Comparison of ENCODE assay signal across 8 mouse cellular contexts in genomic region chr10:127196392-127196791, GRCm38 (mm10). TPM values are rescaled to one million over a fixed set of nuclear protein-coding genes. Genes with fewer than 3 reads are reported as not detected.
DNase-seq lines count a peak whose midpoint lies in the region; ATAC-seq lines count a peak whose summit lies in the region.

No protein-coding gene starts in this region.

- peak; percentile 63 for ATAC-seq in frontal cortex, adult (ENCODE audit: low TSS enrichment)
- peak; percentile 30 for ATAC-seq in hindbrain, embryonic 12.5 days (ENCODE audit: low FRiP score)
- ATAC-seq in limb, embryonic 11.5 days (ENCODE audit: insufficient number of reproducible peaks, low FRiP score, low TSS enrichment, low read depth): peak; percentile 51
- peak; percentile 60 for ATAC-seq in midbrain, embryonic 13.5 days

- DNase-seq in frontal cortex, postnatal 14 days (ENCODE audit: low spot score in 2 of 2): no peak
- DNase-seq in cerebellum, adult 9-10 months: peak; percentile 76
- peak; percentile 60 to 67 for DNase-seq in frontal cortex, postnatal 10 days (ENCODE audit: low spot score in 2 of 2)
- DNase-seq in limb, embryonic 11.5 days (ENCODE audit: low spot score): peak; percentile 65
- DNase-seq in spleen, postnatal 14 days (ENCODE audit: low spot score in 2 of 2): no peak

- peak overlapping the region; percentile 93 for H3K27ac ChIP-seq in hindbrain, embryonic 12.5 days
- peak overlapping the region; percentile 74 for H3K27ac ChIP-seq in limb, embryonic 11.5 days (replicated peaks; ENCODE audit: low read depth, low read length)
- H3K27ac ChIP-seq in midbrain, embryonic 13.5 days: peak overlapping the region; percentile 91

- no peaks in the 10 kb centered on the region for H3K9me3 ChIP-seq in hindbrain, embryonic 12.5 days (replicated peaks)
- no peaks in the 10 kb centered on the region for H3K9me3 ChIP-seq in limb, embryonic 11.5 days (ENCODE audit: control insufficient read depth, low read length)
- no peaks in the 10 kb centered on the region for H3K9me3 ChIP-seq in midbrain, embryonic 13.5 days

- 6% methylated on average over 5 of the region's 5 CpGs for WGBS in hindbrain, embryonic 12.5 days
- WGBS in limb, embryonic 11.5 days: under 1% methylated on average over 5 of the region's 5 CpGs
- 6% methylated on average over 5 of the region's 5 CpGs for WGBS in midbrain, embryonic 13.5 days

- H3K9ac ChIP-seq in hindbrain, embryonic 12.5 days: peak overlapping the region; percentile 99
- peak overlapping the region; percentile 51 for H3K9ac ChIP-seq in limb, embryonic 11.5 days (ENCODE audit: low read length)
- peak overlapping the region; percentile 96 for H3K9ac ChIP-seq in midbrain, embryonic 13.5 days (replicated peaks)

- peaks cover 47% of the 10 kb centered on the region for H3K36me3 ChIP-seq in hindbrain, embryonic 12.5 days
- H3K36me3 ChIP-seq in limb, embryonic 11.5 days (ENCODE audit: control insufficient read depth, insufficient read depth, low read length): peaks cover 16% of the 10 kb centered on the region; the same call in 1 of the 2 replicates
- H3K36me3 ChIP-seq in midbrain, embryonic 13.5 days: peaks cover 51% of the 10 kb centered on the region

- H3K4me3 ChIP-seq in hindbrain, embryonic 12.5 days: peak overlapping the region; percentile 92
- peak overlapping the region; percentile 64 for H3K4me3 ChIP-seq in limb, embryonic 11.5 days (ENCODE audit: low read depth, low read length)
- H3K4me3 ChIP-seq in midbrain, embryonic 13.5 days (replicated peaks): peak overlapping the region; percentile 92

- peak overlapping the region; percentile 88 for H3K4me2 ChIP-seq in hindbrain, embryonic 12.5 days (replicated peaks)
- H3K4me2 ChIP-seq in limb, embryonic 11.5 days (ENCODE audit: low read depth, severe bottlenecking): peak overlapping the region; percentile 83
- H3K4me2 ChIP-seq in midbrain, embryonic 13.5 days (replicated peaks): peak overlapping the region; percentile 79

- H3K4me1 ChIP-seq in hindbrain, embryonic 12.5 days: peaks cover 19% of the 10 kb centered on the region
- H3K4me1 ChIP-seq in limb, embryonic 11.5 days (ENCODE audit: control insufficient read depth, insufficient read depth, low read length): peaks cover 13% of the 10 kb centered on the region
- H3K4me1 ChIP-seq in midbrain, embryonic 13.5 days (replicated peaks): peaks cover 30% of the 10 kb centered on the region

- H3K27me3 ChIP-seq in hindbrain, embryonic 12.5 days: no peaks in the 10 kb centered on the region
- H3K27me3 ChIP-seq in limb, embryonic 11.5 days (ENCODE audit: control insufficient read depth, insufficient read depth, low read length): no peaks in the 10 kb centered on the region
- H3K27me3 ChIP-seq in midbrain, embryonic 13.5 days: no peaks in the 10 kb centered on the region

RNA-seq across cellular contexts. Expression of gene Dtx3, which starts 0.9 kb away (rescaled TPM):
- polyA plus RNA-seq in hindbrain, embryonic 12.5 days (2016; fragmentation: Nextera tagmentation; extraction: Ambion mirVana): 199 and 203 TPM in 2 replicates
- polyA plus RNA-seq in limb, embryonic 11.5 days (2014; fragmentation: Nextera tagmentation; extraction: Ambion mirVana): 138 TPM in 2 replicates
- polyA plus RNA-seq in midbrain, embryonic 13.5 days (2015; fragmentation: Nextera tagmentation; extraction: Ambion mirVana): 195 and 234 TPM in 2 replicates

RNA-seq across cellular contexts. Expression of gene Arhgef25, which starts 6.5 kb away (rescaled TPM):
- polyA plus RNA-seq in hindbrain, embryonic 12.5 days (2016; fragmentation: Nextera tagmentation; extraction: Ambion mirVana): 52.2 and 61.4 TPM in 2 replicates
- polyA plus RNA-seq in limb, embryonic 11.5 days (2014; fragmentation: Nextera tagmentation; extraction: Ambion mirVana): 37.2 and 40.3 TPM in 2 replicates
- 20.2 and 24.5 TPM in 2 replicates for polyA plus RNA-seq in midbrain, embryonic 13.5 days (2015; fragmentation: Nextera tagmentation; extraction: Ambion mirVana)

RNA-seq across cellular contexts. Expression of gene Pip4k2c, which starts 15.0 kb away (rescaled TPM):
- 23.2 and 24.9 TPM in 2 replicates for polyA plus RNA-seq in hindbrain, embryonic 12.5 days (2016; fragmentation: Nextera tagmentation; extraction: Ambion mirVana)
- polyA plus RNA-seq in limb, embryonic 11.5 days (2014; fragmentation: Nextera tagmentation; extraction: Ambion mirVana): 17.8 and 20.3 TPM in 2 replicates
- polyA plus RNA-seq in midbrain, embryonic 13.5 days (2015; fragmentation: Nextera tagmentation; extraction: Ambion mirVana): 16.9 and 17.3 TPM in 2 replicates

RNA-seq across cellular contexts. Expression of gene Slc26a10, which starts 15.9 kb away (rescaled TPM):
- 1.2 and 2.2 TPM in 2 replicates for polyA plus RNA-seq in hindbrain, embryonic 12.5 days (2016; fragmentation: Nextera tagmentation; extraction: Ambion mirVana)
- polyA plus RNA-seq in limb, embryonic 11.5 days (2014; fragmentation: Nextera tagmentation; extraction: Ambion mirVana): 2.7 and 4.1 TPM in 2 replicates
- polyA plus RNA-seq in midbrain, embryonic 13.5 days (2015; fragmentation: Nextera tagmentation; extraction: Ambion mirVana): 0.86 and 1.0 TPM in 2 replicates

RNA-seq across cellular contexts. Expression of gene B4galnt1, which starts 31.4 kb away (rescaled TPM):
- 21.6 and 25.8 TPM in 2 replicates for polyA plus RNA-seq in hindbrain, embryonic 12.5 days (2016; fragmentation: Nextera tagmentation; extraction: Ambion mirVana)
- polyA plus RNA-seq in limb, embryonic 11.5 days (2014; fragmentation: Nextera tagmentation; extraction: Ambion mirVana): 3.4 TPM in 2 replicates
- 28.8 and 30.2 TPM in 2 replicates for polyA plus RNA-seq in midbrain, embryonic 13.5 days (2015; fragmentation: Nextera tagmentation; extraction: Ambion mirVana)

Comparison
In these comparisons a context has a peak if more than half of its experiments do, and no peak if none do; other contexts are left out.
1. DNase-seq: peak in cerebellum, adult 9-10 months (single experiment), frontal cortex, postnatal 10 days (2 of 2) and limb, embryonic 11.5 days (single experiment); none in frontal cortex, postnatal 14 days (0 of 2) and spleen, postnatal 14 days (0 of 2).
2. Peak in every context shown above with its lines, with median percentiles within 50 percentile points of each other: ATAC-seq, H3K27ac ChIP-seq, H3K4me2 ChIP-seq, H3K4me3 ChIP-seq and H3K9ac ChIP-seq.